Mouse (Mus musculus): ENCODE results near the gene Usp28.

GRCm38 (mm10) chr9:48947565-48947964 lies 37.6 kb upstream of the Usp28 start:
- TF ChIP-seq POLR2A (IDR thresholded peaks at IDR 0.05; ENCODE audit: low read depth, low read length) (no peak), NRF1 (IDR thresholded peaks at IDR 0.05; ENCODE audit: low read depth, low read length) (no peak), BHLHE40 (IDR thresholded peaks at IDR 0.05; ENCODE audit: low read depth, low read length) (peak; percentile 38; the same call in 1 of the 2 replicates), TCF12 (IDR thresholded peaks at IDR 0.05; ENCODE audit: low read depth, low read length) (no peak), CTCF (conservative IDR thresholded peaks at IDR 0.05 in 1 of 2, IDR thresholded peaks at IDR 0.05 in 1 of 2; ENCODE audit: low read depth in 2 of 2, low read length in 2 of 2) (no peak), KAT2A (IDR thresholded peaks at IDR 0.05; ENCODE audit: insufficient replicate concordance, low read length) (no peak), MAX (IDR thresholded peaks at IDR 0.05; ENCODE audit: low read length) (no peak), USF1 (IDR thresholded peaks at IDR 0.05; ENCODE audit: low read depth, low read length) (no peak)

All from CH12.LX (cell line).